Comparison of ENCODE assay signal across 10 mouse cellular contexts in the genomic region with DNA sequence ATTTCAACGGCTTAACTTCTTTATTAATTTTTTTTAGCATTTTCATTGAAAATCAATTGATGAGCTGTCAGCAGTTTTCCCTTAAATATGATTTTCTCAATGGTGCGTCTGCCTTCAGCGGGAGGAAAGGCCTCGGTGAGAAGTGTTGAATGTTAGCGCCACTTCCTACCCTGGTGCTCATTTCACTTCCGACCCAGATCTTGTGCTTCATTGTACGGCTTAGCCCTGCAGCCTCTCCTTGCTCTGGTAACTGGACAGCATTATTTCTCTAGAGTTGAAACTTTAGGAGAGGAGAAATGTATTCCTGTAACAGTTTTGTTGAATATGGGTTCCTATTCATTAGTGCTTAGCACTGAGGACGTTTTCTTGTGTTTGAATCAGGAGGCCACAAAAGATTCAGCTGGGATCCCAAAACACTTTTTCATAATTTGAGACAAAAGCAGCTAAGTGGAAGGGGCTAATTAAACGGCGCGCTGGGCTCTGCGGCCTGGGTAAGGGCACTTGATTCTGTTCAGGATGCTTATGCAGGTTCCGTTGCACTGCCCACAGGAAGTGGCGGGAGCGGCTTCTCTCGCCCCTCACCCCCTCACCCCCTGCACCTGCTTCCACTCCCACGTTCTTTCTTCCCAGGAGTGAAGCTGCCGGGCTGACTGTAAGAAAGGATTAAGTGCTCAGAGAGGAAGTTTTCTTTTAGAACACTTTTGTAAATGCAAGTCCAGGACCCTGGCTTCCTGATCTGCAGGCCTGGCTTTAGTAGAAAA. TPM values are rescaled to one million over a fixed set of nuclear protein-coding genes. Genes with fewer than 3 reads are reported as not detected.
DNase-seq lines count a peak whose midpoint lies in the region; ATAC-seq and TF ChIP-seq lines count a peak whose summit lies in the region.
"Had no signal": no experiment of that assay in that cellular context is flagged by ENCODE, and none has a peak within 500 bp of the region (broad histone marks: within the 10 kb centered on the region; RNA-seq: fewer than 3 reads in every experiment).

No protein-coding gene starts in this region.

- no peak for DNase-seq in heart, postnatal 14 days
- DNase-seq in stomach, postnatal 0 days (ENCODE audit: low spot score) = no peak
- DNase-seq in adipocyte (ENCODE audit: low spot score) = no peak
- DNase-seq in layer of hippocampus, adult 18-20 months (ENCODE audit: low spot score in 2 of 2) = no peak
- DNase-seq: adrenal gland, postnatal 36 days; liver, embryonic 13.5 days had no signal

- H3K9ac ChIP-seq in heart, embryonic 16.5 days (ENCODE audit: low read length) = no peak overlapping the region
- no peak overlapping the region for H3K9ac ChIP-seq in stomach, embryonic 15.5 days
- no peak overlapping the region for H3K9ac ChIP-seq in stomach, postnatal 0 days (ENCODE audit: low read length)
- H3K9ac ChIP-seq in midbrain, embryonic 12.5 days (replicated peaks) = no peak overlapping the region
- H3K9ac ChIP-seq: liver, embryonic 13.5 days had no signal

- no peak for TF ChIP-seq EP300 in stomach, postnatal 0 days (optimal IDR thresholded peaks at IDR 0.05)

- H3K27me3 ChIP-seq in heart, embryonic 16.5 days (ENCODE audit: control insufficient read depth, insufficient read depth, low read length) = no peaks in the 10 kb centered on the region
- no peaks in the 10 kb centered on the region for H3K27me3 ChIP-seq in stomach, embryonic 15.5 days (replicated peaks)
- no peaks in the 10 kb centered on the region for H3K27me3 ChIP-seq in stomach, postnatal 0 days (ENCODE audit: control insufficient read depth, insufficient read depth, low read length)
- 0 out of 2 replicates have a peak, but pooled peaks cover 7% of the 10 kb centered on the region for H3K27me3 ChIP-seq in midbrain, embryonic 12.5 days
- H3K27me3 ChIP-seq: liver, embryonic 13.5 days had no signal

- intact Hi-C loops in heart, postnatal 14 days (cut with DNase I) = no loop called here

- H3K4me3 ChIP-seq in heart, embryonic 16.5 days (ENCODE audit: low read length) = no peak overlapping the region
- no peak overlapping the region for H3K4me3 ChIP-seq in stomach, embryonic 15.5 days (replicated peaks)
- no peak overlapping the region for H3K4me3 ChIP-seq in stomach, postnatal 0 days (ENCODE audit: low read depth, low read length)
- H3K4me3 ChIP-seq in midbrain, embryonic 12.5 days = no peak overlapping the region
- H3K4me3 ChIP-seq: liver, embryonic 13.5 days had no signal

- H3K4me2 ChIP-seq in heart, embryonic 16.5 days (ENCODE audit: low read depth, low read length) = peak overlapping the region; percentile 14; the same call in 1 of the 2 replicates
- H3K4me2 ChIP-seq in stomach, embryonic 15.5 days = no peak overlapping the region
- H3K4me2 ChIP-seq in stomach, postnatal 0 days (replicated peaks; ENCODE audit: low read depth) = no peak overlapping the region
- H3K4me2 ChIP-seq in midbrain, embryonic 12.5 days (replicated peaks) = peak overlapping the region; percentile 15; the same call in 1 of the 2 replicates
- H3K4me2 ChIP-seq: liver, embryonic 13.5 days had no signal

- H3K9me3 ChIP-seq in heart, embryonic 16.5 days (replicated peaks; ENCODE audit: control insufficient read depth, low read length) = peaks cover 5% of the 10 kb centered on the region; the same call in 1 of the 2 replicates
- no peaks in the 10 kb centered on the region for H3K9me3 ChIP-seq in stomach, embryonic 15.5 days
- no peaks in the 10 kb centered on the region for H3K9me3 ChIP-seq in stomach, postnatal 0 days (ENCODE audit: control insufficient read depth, low read length)
- no peaks in the 10 kb centered on the region for H3K9me3 ChIP-seq in midbrain, embryonic 12.5 days
- H3K9me3 ChIP-seq: liver, embryonic 13.5 days had no signal

- ATAC-seq in heart, embryonic 16.5 days (replicated peaks; ENCODE audit: extremely low read depth, insufficient read depth, low FRiP score) = no peak
- ATAC-seq in stomach, embryonic 15.5 days (ENCODE audit: insufficient read depth, low FRiP score, low read depth) = no peak; the same call in 1 of the 2 replicates
- ATAC-seq in stomach, postnatal 0 days (ENCODE audit: low FRiP score, low TSS enrichment) = no peak
- ATAC-seq in midbrain, embryonic 12.5 days (ENCODE audit: low FRiP score, low read depth) = peak; percentile 54; the same call in 1 of the 2 replicates
- ATAC-seq in erythroid progenitor cell, adult 5-6 weeks (replicated peaks; ENCODE audit: low FRiP score, poor library complexity, severe bottlenecking) = no peak

- WGBS in heart, embryonic 16.5 days = 56% methylated on average over 18 of the region's 18 CpGs
- WGBS in stomach, embryonic 15.5 days = 58% methylated on average over 18 of the region's 18 CpGs
- WGBS in stomach, postnatal 0 days = 60% methylated on average over 18 of the region's 18 CpGs
- WGBS in midbrain, embryonic 12.5 days = 25% methylated on average over 18 of the region's 18 CpGs

- H3K36me3 ChIP-seq in heart, embryonic 16.5 days (ENCODE audit: control insufficient read depth, insufficient read depth) = peaks cover 9% of the 10 kb centered on the region
- H3K36me3 ChIP-seq in stomach, embryonic 15.5 days = no peaks in the 10 kb centered on the region; the same call in 1 of the 2 replicates
- no peaks in the 10 kb centered on the region for H3K36me3 ChIP-seq in stomach, postnatal 0 days (ENCODE audit: control insufficient read depth, insufficient read depth, low read length)
- H3K36me3 ChIP-seq in midbrain, embryonic 12.5 days = peaks cover 13% of the 10 kb centered on the region

- no peak for TF ChIP-seq CTCF in stomach, postnatal 0 days (IDR thresholded peaks at IDR 0.05; ENCODE audit: low read depth)

- H3K4me1 ChIP-seq in heart, embryonic 16.5 days (ENCODE audit: control insufficient read depth, insufficient read depth, low read length) = peaks cover 6% of the 10 kb centered on the region; the same call in 1 of the 2 replicates
- no peaks in the 10 kb centered on the region for H3K4me1 ChIP-seq in stomach, embryonic 15.5 days
- H3K4me1 ChIP-seq in stomach, postnatal 0 days (replicated peaks; ENCODE audit: control insufficient read depth, insufficient read depth) = no peaks in the 10 kb centered on the region
- peaks cover 29% of the 10 kb centered on the region for H3K4me1 ChIP-seq in midbrain, embryonic 12.5 days
- H3K4me1 ChIP-seq: liver, embryonic 13.5 days had no signal

- H3K27ac ChIP-seq in heart, embryonic 16.5 days (ENCODE audit: low read length) = peak overlapping the region; percentile 60
- peak overlapping the region; percentile 3; the same call in 1 of the 2 replicates for H3K27ac ChIP-seq in stomach, embryonic 15.5 days
- H3K27ac ChIP-seq in stomach, postnatal 0 days (replicated peaks) = no peak overlapping the region
- peak overlapping the region; percentile 52 for H3K27ac ChIP-seq in midbrain, embryonic 12.5 days (replicated peaks)
- H3K27ac ChIP-seq: liver, embryonic 13.5 days had no signal

RNA-seq across cellular contexts. Expression of a gene that starts 36.2 kb away (rescaled TPM):
- 9.8 and 10.0 TPM in 2 replicates for polyA plus RNA-seq in heart, embryonic 16.5 days (2015; fragmentation: Nextera tagmentation; extraction: Ambion mirVana)
- 10 to 100 TPM; 11.7 to 12.1 TPM for total RNA-seq in heart, postnatal 14 days (2021)
- polyA plus RNA-seq in stomach, embryonic 15.5 days (2015; fragmentation: Nextera tagmentation; extraction: Ambion mirVana) = 10.8 and 12.6 TPM in 2 replicates
- polyA plus RNA-seq in stomach, postnatal 0 days (2015; fragmentation: Nextera tagmentation; extraction: Ambion mirVana) = 4.5 and 4.9 TPM in 2 replicates
- 18.7 and 19.6 TPM in 2 replicates for polyA plus RNA-seq in midbrain, embryonic 12.5 days (2016; fragmentation: Nextera tagmentation; extraction: Ambion mirVana)
- total RNA-seq in erythroid progenitor cell, adult 5-6 weeks (2015; ENCODE audit: low replicate concordance) = 19.3 and 33.9 TPM in 2 replicates
- total RNA-seq in erythroid progenitor cell, adult 5-6 weeks (2017; ENCODE audit: low replicate concordance) = 28.9 and 75.6 TPM in 2 replicates
- 10 to 100 TPM; 15.7 to 16.0 TPM for total RNA-seq in layer of hippocampus, adult 18-20 months (2021)

Comparison
In these comparisons a context has a peak if more than half of its experiments do, and no peak if none do; other contexts are left out.
1. H3K4me2 ChIP-seq: peak in heart, embryonic 16.5 days (single experiment) and midbrain, embryonic 12.5 days (single experiment); none in stomach, embryonic 15.5 days (single experiment) and stomach, postnatal 0 days (single experiment).